Mouse (Mus musculus): Measurements from ENCODE around the gene Vav3. TPM values are rescaled to one million over a fixed set of nuclear protein-coding genes. Genes with fewer than 3 reads are reported as not detected.
A peak's percentile ranks its signal among the peaks of the same experiment; 100 is the strongest.

The Vav3 gene
- total and polyA plus RNA-seq, 2 experiments from 2014 or later, result 7.3 to 8.2 TPM

DNA sequence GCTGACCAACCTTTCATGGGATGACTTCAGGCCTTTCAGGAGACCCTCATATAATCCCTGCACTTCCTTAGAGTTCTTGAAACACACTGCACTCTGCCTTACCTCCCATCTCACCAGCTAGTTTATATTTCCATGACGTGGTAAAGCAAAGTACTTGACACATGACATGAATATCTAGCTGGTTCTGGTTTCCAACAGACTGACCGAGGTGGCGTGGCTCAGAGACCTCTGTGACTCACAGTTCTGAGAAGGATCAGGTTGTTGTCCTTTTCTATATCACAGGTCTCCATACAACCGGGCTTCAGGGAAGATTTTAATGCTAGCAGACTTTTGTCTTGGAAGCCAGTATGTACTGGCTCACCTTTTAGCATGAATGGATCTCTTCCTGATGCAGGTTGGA, 221.8 kb downstream of the Vav3 start:
- Histone ChIP-seq H3K27me3 (ENCODE audit: insufficient read depth, low read length) (no peaks in the 10 kb centered on the region), H3K4me2 (ENCODE audit: low read depth, low read length) (no peak overlapping the region), H3K4me3 (ENCODE audit: low read length) (no peak overlapping the region), H3K9ac (replicated peaks; ENCODE audit: low read length) (no peak overlapping the region), H3K36me3 (ENCODE audit: insufficient read depth, low read length) (no peaks in the 10 kb centered on the region), H3K27ac (no peak overlapping the region), H3K9me3 (ENCODE audit: low read length) (no peaks in the 10 kb centered on the region), H3K4me1 (ENCODE audit: insufficient read depth, low read length) (peaks cover 11% of the 10 kb centered on the region; the same call in 1 of the 2 replicates)
- TF ChIP-seq CTCF (IDR thresholded peaks at IDR 0.05; ENCODE audit: low read depth), result no peak
- DNase-seq (ENCODE audit: low spot score) (no peak), ATAC-seq (no peak)
- 90% methylated on average over 4 of the region's 4 CpGs for WGBS

DNA sequence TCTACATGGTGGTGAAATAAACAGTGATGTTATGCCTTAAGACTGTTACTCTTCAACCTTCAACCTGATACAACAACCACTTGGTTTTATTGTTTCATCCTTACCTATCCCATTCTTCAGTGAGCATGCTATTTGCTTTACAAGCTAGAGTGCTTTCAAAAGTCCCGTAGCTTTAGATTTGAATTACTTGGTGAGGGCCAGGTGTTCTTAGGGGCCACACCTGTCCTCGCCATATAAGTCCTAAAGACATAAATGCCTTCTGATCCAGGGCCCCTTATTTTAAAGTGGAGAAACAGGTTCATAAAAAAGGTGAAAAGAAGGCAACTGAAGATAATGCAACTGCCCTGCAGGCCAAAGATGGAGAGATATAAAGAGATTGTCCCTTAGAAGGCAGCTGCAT, 224.0 kb downstream of the Vav3 start:
- DNase-seq (ENCODE audit: low spot score) (no peak), ATAC-seq (no peak)
- Histone ChIP-seq H3K27ac (no peak overlapping the region), H3K36me3 (ENCODE audit: insufficient read depth, low read length) (no peaks in the 10 kb centered on the region), H3K27me3 (ENCODE audit: insufficient read depth, low read length) (no peaks in the 10 kb centered on the region), H3K4me1 (ENCODE audit: insufficient read depth, low read length) (peaks cover 11% of the 10 kb centered on the region; the same call in 1 of the 2 replicates), H3K4me3 (ENCODE audit: low read length) (no peak overlapping the region), H3K9ac (replicated peaks; ENCODE audit: low read length) (no peak overlapping the region), H3K4me2 (ENCODE audit: low read depth, low read length) (no peak overlapping the region), H3K9me3 (ENCODE audit: low read length) (no peaks in the 10 kb centered on the region)
- WGBS, result 94% methylated on average over 2 of the region's 2 CpGs
- TF ChIP-seq CTCF (IDR thresholded peaks at IDR 0.05; ENCODE audit: low read depth), result no peak

DNA sequence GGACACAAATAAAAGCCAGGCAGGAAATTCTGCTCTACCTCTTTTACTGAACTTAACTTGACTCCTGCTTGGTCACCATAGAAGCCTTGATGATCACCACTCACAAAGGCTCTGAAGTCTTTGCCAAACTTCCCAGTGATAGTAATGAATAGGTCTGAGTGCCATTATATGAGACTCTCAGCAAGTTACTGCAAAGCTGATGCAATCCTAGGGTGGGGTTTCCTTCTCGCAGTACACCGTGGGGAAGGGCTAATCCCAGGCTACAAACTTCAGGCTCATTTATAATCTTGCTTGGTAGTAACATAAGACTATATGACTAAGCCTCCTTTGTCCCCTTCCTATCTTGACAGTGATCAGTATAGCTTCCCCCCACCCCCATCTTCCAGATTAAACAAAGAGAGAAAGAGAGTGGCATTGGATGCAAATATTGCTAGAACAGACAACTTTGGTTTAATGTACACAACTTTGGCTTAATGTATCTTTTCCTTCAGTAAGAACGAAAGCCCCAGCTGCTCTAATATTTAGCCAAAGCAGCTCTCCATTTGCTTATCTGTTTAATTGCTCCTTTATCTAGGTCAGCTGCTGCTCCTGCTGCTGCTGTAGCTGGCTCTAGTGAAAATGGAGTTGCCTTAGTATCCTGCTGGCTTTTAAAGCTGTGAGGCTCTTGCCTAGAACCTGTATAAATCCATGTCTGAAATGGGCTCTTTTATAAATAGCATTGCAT, 228.3 kb downstream of the Vav3 start:
- TF ChIP-seq CTCF (IDR thresholded peaks at IDR 0.05; ENCODE audit: low read depth), result no peak
- Histone ChIP-seq H3K4me2 (ENCODE audit: low read depth, low read length) (no peak overlapping the region), H3K4me1 (ENCODE audit: insufficient read depth, low read length) (no peaks in the 10 kb centered on the region), H3K27me3 (ENCODE audit: insufficient read depth, low read length) (no peaks in the 10 kb centered on the region), H3K27ac (peak overlapping the region; percentile 41; the same call in 1 of the 2 replicates), H3K4me3 (ENCODE audit: low read length) (no peak overlapping the region), H3K36me3 (ENCODE audit: insufficient read depth, low read length) (no peaks in the 10 kb centered on the region), H3K9me3 (ENCODE audit: low read length) (no peaks in the 10 kb centered on the region), H3K9ac (replicated peaks; ENCODE audit: low read length) (no peak overlapping the region)
- 28% methylated on average over 3 of the region's 3 CpGs for WGBS
- DNase-seq (ENCODE audit: low spot score) (peak; percentile 19), ATAC-seq (0 out of 2 replicates have a peak, but pooled peaks have one; percentile 45)

DNA sequence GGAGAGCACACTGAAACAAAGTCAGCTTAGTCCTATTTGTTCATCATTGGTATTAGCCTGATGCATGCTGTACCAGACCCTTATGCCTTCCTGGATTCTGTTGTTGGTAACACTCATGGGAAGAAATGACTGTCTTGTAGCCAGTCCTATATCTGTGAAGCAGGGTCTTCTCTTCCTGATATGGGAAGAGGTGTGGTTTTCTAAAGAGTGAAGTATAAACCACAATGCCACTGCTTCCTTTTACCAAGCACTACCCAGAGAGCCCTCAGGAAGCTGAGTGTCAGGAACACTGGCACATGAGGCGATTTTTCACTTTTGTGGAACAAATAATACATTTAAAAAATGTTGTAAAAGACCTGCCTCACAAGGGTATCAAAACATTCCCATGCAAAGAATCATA, 231.0 kb downstream of the Vav3 start:
- H3K27me3 ChIP-seq (ENCODE audit: insufficient read depth, low read length), result no peaks in the 10 kb centered on the region
- 87% methylated on average over 1 of the region's 1 CpGs for WGBS
- ATAC-seq (no peak), DNase-seq (ENCODE audit: low spot score) (no peak)
- no peak overlapping the region for H3K27ac ChIP-seq
- no peak overlapping the region for H3K4me3 ChIP-seq (ENCODE audit: low read length)
- no peaks in the 10 kb centered on the region for H3K36me3 ChIP-seq (ENCODE audit: insufficient read depth, low read length)
- no peak overlapping the region for H3K9ac ChIP-seq (replicated peaks; ENCODE audit: low read length)
- H3K4me1 ChIP-seq (ENCODE audit: insufficient read depth, low read length), result no peaks in the 10 kb centered on the region
- H3K9me3 ChIP-seq (ENCODE audit: low read length), result no peaks in the 10 kb centered on the region
- H3K4me2 ChIP-seq (ENCODE audit: low read depth, low read length), result no peak overlapping the region
- TF ChIP-seq CTCF (IDR thresholded peaks at IDR 0.05; ENCODE audit: low read depth), result no peak

DNA sequence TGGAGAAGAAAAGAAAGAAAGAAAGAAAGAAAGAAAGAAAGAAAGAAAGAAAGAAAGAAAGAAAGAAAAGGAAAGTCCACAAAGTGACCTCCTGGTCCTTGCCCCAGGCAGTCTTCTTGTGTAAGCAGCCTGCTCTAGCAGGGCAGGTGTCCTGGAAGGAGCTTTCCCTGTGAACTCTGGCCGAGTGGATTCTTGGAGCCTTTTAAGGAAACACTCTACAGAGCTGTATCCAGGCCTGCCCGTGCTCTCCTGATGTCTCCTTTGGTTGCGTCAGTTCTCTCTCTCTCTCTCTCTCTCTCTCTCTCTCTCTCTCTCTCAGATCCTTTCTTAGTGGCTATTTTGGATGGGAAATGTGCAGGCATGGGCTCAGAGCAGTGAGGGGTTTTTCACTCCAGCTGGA, 232.4 kb downstream of the Vav3 start:
- Histone ChIP-seq H3K4me3 (ENCODE audit: low read length) (no peak overlapping the region), H3K4me1 (ENCODE audit: insufficient read depth, low read length) (no peaks in the 10 kb centered on the region), H3K36me3 (ENCODE audit: insufficient read depth, low read length) (no peaks in the 10 kb centered on the region), H3K9me3 (ENCODE audit: low read length) (no peaks in the 10 kb centered on the region), H3K4me2 (ENCODE audit: low read depth, low read length) (no peak overlapping the region), H3K27me3 (ENCODE audit: insufficient read depth, low read length) (no peaks in the 10 kb centered on the region), H3K9ac (replicated peaks; ENCODE audit: low read length) (no peak overlapping the region), H3K27ac (no peak overlapping the region)
- DNase-seq (ENCODE audit: low spot score) (no peak), ATAC-seq (no peak)
- TF ChIP-seq CTCF (IDR thresholded peaks at IDR 0.05; ENCODE audit: low read depth), result no peak
- 63% methylated on average over 3 of the region's 3 CpGs for WGBS

DNA sequence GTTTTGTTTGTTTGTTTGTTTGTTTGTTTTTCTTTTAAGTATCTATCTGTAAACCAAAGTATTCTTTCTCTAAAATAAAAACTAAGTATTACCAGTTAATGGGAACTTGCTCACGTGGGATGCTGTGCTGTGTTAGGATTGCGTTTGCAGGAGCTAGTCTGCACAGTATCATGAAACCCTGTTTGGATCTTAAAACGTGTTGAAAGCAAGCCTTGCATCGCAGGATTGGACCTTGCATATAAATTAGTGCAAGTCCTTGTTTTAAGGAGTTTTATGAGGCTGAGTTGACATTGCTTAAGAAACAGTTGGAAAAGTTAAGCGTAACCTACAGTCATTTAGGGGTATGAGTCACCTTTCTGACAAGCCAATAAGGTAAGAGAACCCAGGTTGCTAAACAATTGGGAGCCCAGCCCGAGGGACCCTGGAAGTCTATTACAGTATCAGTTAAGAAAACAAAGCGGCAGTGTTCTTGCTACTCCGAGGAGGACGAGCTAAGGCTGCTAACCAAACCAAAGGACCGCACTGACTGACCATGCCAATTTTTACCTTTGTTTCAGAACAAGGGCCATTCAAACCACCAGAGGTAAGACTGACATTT, 233.2 kb downstream of the Vav3 start:
- no peak overlapping the region for H3K9ac ChIP-seq (replicated peaks; ENCODE audit: low read length)
- 76% methylated on average over 10 of the region's 10 CpGs for WGBS
- H3K4me1 ChIP-seq (ENCODE audit: insufficient read depth, low read length), result no peaks in the 10 kb centered on the region
- H3K9me3 ChIP-seq (ENCODE audit: low read length), result no peaks in the 10 kb centered on the region
- DNase-seq (ENCODE audit: low spot score) (no peak), ATAC-seq (no peak)
- H3K36me3 ChIP-seq (ENCODE audit: insufficient read depth, low read length), result no peaks in the 10 kb centered on the region
- no peaks in the 10 kb centered on the region for H3K27me3 ChIP-seq (ENCODE audit: insufficient read depth, low read length)
- H3K4me3 ChIP-seq (ENCODE audit: low read length), result no peak overlapping the region
- no peak overlapping the region for H3K27ac ChIP-seq
- no peak for TF ChIP-seq CTCF (IDR thresholded peaks at IDR 0.05; ENCODE audit: low read depth)
- no peak overlapping the region for H3K4me2 ChIP-seq (ENCODE audit: low read depth, low read length)

DNA sequence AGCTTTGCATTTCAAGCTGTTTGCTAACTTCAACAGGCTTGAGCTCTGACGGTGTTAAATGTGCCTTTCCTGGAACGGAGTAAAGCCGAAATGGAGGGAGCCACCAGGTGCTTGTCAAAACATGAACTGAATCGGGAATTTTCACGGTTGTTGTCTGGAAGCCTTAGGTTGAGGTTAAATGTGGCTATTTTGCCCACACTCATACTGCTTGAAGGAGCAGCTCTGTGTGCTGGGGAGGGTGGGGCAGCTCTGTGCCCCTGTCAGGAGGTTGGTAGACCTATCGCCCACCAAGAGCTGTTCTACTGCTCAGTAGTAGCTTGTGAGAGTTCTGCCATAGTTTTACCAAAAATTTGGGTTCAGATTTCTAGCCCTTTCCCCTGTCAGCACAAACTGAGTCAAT, 233.7 kb downstream of the Vav3 start:
- DNase-seq (ENCODE audit: low spot score) (no peak), ATAC-seq (no peak)
- no peak overlapping the region for H3K4me2 ChIP-seq (ENCODE audit: low read depth, low read length)
- H3K36me3 ChIP-seq (ENCODE audit: insufficient read depth, low read length), result no peaks in the 10 kb centered on the region
- H3K27ac ChIP-seq, result no peak overlapping the region
- no peak for TF ChIP-seq CTCF (IDR thresholded peaks at IDR 0.05; ENCODE audit: low read depth)
- WGBS, result 68% methylated on average over 6 of the region's 6 CpGs
- no peaks in the 10 kb centered on the region for H3K9me3 ChIP-seq (ENCODE audit: low read length)
- H3K4me1 ChIP-seq (ENCODE audit: insufficient read depth, low read length), result no peaks in the 10 kb centered on the region
- no peak overlapping the region for H3K4me3 ChIP-seq (ENCODE audit: low read length)
- H3K27me3 ChIP-seq (ENCODE audit: insufficient read depth, low read length), result no peaks in the 10 kb centered on the region
- no peak overlapping the region for H3K9ac ChIP-seq (replicated peaks; ENCODE audit: low read length)
